Mouse (Mus musculus) testis, adult 2 months (tissue): ENCODE measurements around the gene Tnpo1.

Experiments used
- CTCF ChIP-seq: fragments of 200-500 bp; IDR thresholded peaks from 2 replicates; pipeline ENCODE4 v1.5.1; 2012; ENCODE audit warnings: low read depth, mild to moderate bottlenecking, inconsistent platforms, low read length, moderate library complexity; ENCODE audit not compliant: control insufficient read depth, insufficient read depth, insufficient replicate concordance
- POLR2A ChIP-seq: fragments of 200-500 bp; IDR thresholded peaks from 2 replicates; pipeline ENCODE4 v1.6.1; 2012; ENCODE audit warnings: low read depth, mild to moderate bottlenecking, inconsistent platforms, low read length, moderate library complexity; ENCODE audit not compliant: control insufficient read depth

GRCm38 (mm10) chr13:98877165-98877564, 49.0 kb downstream of the Tnpo1 start:
- no peak for TF ChIP-seq CTCF
- TF ChIP-seq POLR2A: no peak
